Mouse (Mus musculus) intestine, embryonic 15.5 days (tissue): ENCODE data around the gene Pogz. TPM values are rescaled to one million over a fixed set of nuclear protein-coding genes. Genes with fewer than 3 reads are reported as not detected.
"Not testable (repeated sequence)": the region's sequence is repeated elsewhere in the genome, so short reads cannot be mapped to it uniquely, and the experiment has no call there.

ENCODE experiments used
- ATAC-seq: fragments of 200-750 bp; cut with Nextera tagmentation; 2 replicates; pipeline ENCODE4 v1.8.0; 2017; ENCODE audit warnings: moderate TSS enrichment, moderate library complexity
- H3K27ac ChIP-seq: fragments of 300-500 bp; sonication (generic); 2 replicates; pipeline ENCODE4 v1.5.1; 2015; ENCODE audit warnings: mild to moderate bottlenecking, inconsistent platforms
- H3K27me3 ChIP-seq: fragments of 300-500 bp; sonication (generic); replicated peaks from 2 replicates; pipeline ENCODE4 v1.6.1; 2015; ENCODE audit warnings: inconsistent platforms
- H3K36me3 ChIP-seq: fragments of 300-500 bp; sonication (generic); 2 replicates; pipeline ENCODE4 v1.6.1; 2015; ENCODE audit warnings: inconsistent platforms
- H3K4me1 ChIP-seq: fragments of 300-500 bp; sonication (generic); replicated peaks from 2 replicates; pipeline ENCODE4 v1.6.1; 2015; ENCODE audit warnings: inconsistent platforms
- H3K4me2 ChIP-seq: fragments of 300-500 bp; sonication (generic); replicated peaks from 2 replicates; pipeline ENCODE4 v1.6.1; 2015; ENCODE audit warnings: mild to moderate bottlenecking, inconsistent platforms
- H3K4me3 ChIP-seq: fragments of 300-500 bp; sonication (generic); replicated peaks from 2 replicates; pipeline ENCODE4 v1.5.1; 2015; ENCODE audit warnings: inconsistent platforms
- H3K9ac ChIP-seq: fragments of 300-500 bp; sonication (generic); 2 replicates; pipeline ENCODE4 v1.6.1; 2015; ENCODE audit warnings: inconsistent platforms
- H3K9me3 ChIP-seq: fragments of 300-500 bp; sonication (generic); 2 replicates; pipeline ENCODE4 v1.6.1; 2016; ENCODE audit warnings: inconsistent platforms
- WGBS: fragments of 180-500 bp; shearing (Covaris S2); methylation state at CpG from one replicate; pipeline ENCODE4 v1.1.7; 2015; 5-methylcytosine and 5-hydroxymethylcytosine counted together
- polyA plus RNA-seq: library from polyadenylated mRNA; unstranded; fragments of >200 nt; fragmentation: Nextera tagmentation; extraction: Ambion mirVana; gene quantifications from 2 replicates; pipeline ENCODE4 v1.2.1, GENCODE M21; 2015

The Pogz gene
- polyA plus RNA-seq, 1 experiment from 2014 or later: 12.2 TPM

DNA sequence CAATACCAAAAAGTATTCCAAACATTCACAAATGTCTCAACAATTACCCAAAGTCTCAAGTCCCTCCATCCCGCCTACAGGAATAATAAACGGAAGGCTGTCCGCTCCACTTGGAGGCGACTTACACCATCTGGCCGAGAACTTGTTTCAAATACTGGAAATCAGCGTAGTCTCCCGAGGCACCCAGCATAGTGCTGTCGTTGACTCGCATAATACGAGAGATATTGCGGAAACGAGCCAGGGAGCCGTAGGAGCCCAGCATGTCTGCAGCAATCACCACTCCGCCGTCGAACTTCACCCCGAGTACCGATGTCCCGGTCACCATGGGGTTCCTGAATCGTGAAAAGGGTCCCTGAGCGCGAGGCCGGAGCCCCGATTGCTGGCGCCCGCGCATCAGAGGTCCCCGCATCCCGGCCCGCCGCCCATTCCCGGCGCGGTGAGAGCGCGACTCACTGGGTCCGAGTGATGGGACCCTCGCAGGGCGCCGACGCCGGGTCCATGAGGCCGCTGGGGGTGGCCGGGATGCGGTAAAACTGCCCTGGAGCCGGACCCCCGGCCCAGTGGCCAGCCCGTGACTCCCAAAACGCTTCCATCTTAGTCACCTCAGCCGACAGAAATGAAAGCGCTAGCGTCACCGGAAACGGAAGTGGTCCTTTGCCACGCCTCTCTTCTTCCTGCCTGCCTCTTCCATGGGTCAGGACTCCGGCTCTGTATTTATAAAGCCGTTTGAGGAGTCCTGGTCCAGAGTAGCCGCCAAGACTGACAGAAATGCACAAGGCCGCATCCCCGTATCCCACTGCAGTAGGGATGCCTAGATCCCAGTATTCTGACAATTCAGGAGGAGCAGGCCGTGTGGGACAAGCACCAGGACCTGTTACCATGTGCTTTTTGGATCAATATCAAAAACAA, 49.2 kb downstream of the Pogz start, which contains the start of gene Psmb4:
Gene Psmb4 (minus strand): TSS at position 646 of the 909 bp plus-strand sequence.
- Histone ChIP-seq H3K4me3 (peak within 1 kb of the TSS; percentile 93), H3K9me3 (no peaks in the 10 kb centered on the region), H3K4me1 (peaks cover 17% of the 10 kb centered on the region), H3K27ac (peak within 1 kb of the TSS; percentile 68), H3K9ac (peak within 1 kb of the TSS; percentile 85), H3K36me3 (peaks cover 12% of the 10 kb centered on the region), H3K27me3 (no peaks in the 10 kb centered on the region), H3K4me2 (peak within 1 kb of the TSS; percentile 91)
- WGBS: under 1% methylated on average over 61 of the region's 61 CpGs
- ATAC-seq: peak; percentile 91

- ATAC-seq: no peak
- Histone ChIP-seq H3K9ac (no peak overlapping the region), H3K36me3 (peaks cover 6% of the 10 kb centered on the region), H3K9me3 (no peaks in the 10 kb centered on the region), H3K27ac (no peak overlapping the region), H3K4me1 (peaks cover 17% of the 10 kb centered on the region), H3K27me3 (no peaks in the 10 kb centered on the region), H3K4me3 (no peak overlapping the region), H3K4me2 (no peak overlapping the region)
These were observed 51.2 kb downstream of the Pogz start for GRCm38 (mm10) chr3:94888595-94888994.

- Histone ChIP-seq H3K27ac (no peak overlapping the region), H3K27me3 (no peaks in the 10 kb centered on the region), H3K36me3 (no peaks in the 10 kb centered on the region), H3K4me1 (no peaks in the 10 kb centered on the region), H3K4me3 (no peak overlapping the region), H3K4me2 (no peak overlapping the region), H3K9me3 (no peaks in the 10 kb centered on the region), H3K9ac (no peak overlapping the region)
- ATAC-seq: no peak
- 67% methylated on average over 3 of the region's 3 CpGs for WGBS
These were observed 56.7 kb downstream of the Pogz start for GRCm38 (mm10) chr3:94894076-94894475.

DNA sequence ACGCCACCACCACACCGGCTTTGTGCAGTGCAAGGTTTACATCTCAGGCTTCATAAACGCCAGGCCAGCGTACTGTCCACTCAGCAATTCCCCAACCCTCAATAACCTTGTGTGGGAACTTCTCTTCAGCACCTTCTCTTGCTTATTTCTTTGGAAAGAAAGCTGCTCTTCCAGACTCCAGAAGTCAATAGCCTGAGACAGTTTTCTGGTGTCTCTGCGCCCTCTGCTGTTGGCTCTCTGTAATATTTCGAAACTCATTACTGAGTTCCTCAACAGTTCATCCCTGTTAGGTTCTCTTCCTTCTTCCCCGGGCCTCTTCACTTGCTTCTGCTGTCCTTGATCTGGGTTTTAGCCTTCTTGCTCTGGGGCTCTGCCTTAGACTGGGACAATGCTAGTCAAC, 65.4 kb downstream of the Pogz start:
- no peaks in the 10 kb centered on the region for H3K27me3 ChIP-seq
- H3K9me3 ChIP-seq: no peaks in the 10 kb centered on the region
- ATAC-seq: 0 out of 2 replicates have a peak, but pooled peaks have one; percentile 34
- no peak overlapping the region for H3K4me2 ChIP-seq
- H3K27ac ChIP-seq: no peak overlapping the region
- H3K36me3 ChIP-seq: no peaks in the 10 kb centered on the region
- H3K4me3 ChIP-seq: no peak overlapping the region
- H3K4me1 ChIP-seq: no peaks in the 10 kb centered on the region; the same call in 1 of the 2 replicates
- 0 out of 2 replicates have a peak overlapping the region, but pooled peaks have one; percentile 6 for H3K9ac ChIP-seq
- WGBS: 16% methylated on average over 7 of the region's 7 CpGs

DNA sequence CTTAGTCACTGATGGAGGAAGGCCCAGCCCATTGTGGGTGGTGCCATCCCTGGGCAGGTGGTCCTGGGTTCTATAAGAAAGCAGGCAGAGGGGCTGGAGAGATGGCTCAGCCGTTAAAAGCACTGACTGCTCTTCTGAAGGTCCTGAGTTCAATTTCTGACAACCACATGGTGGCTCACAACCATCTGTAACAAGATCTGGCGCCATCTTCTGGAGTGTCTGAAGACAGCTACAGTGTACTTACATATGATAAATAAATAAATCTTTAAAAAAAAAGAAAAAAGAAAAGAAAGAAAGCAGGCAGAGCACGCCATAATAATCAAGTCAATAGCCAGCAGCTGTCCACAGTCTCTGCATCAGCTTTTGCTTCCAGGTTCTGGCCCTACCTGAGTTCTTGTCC, 67.4 kb downstream of the Pogz start:
- not testable (repeated sequence) for H3K36me3 ChIP-seq, H3K27me3 ChIP-seq, H3K27ac ChIP-seq, H3K4me3 ChIP-seq, ATAC-seq, H3K9me3 ChIP-seq, H3K9ac ChIP-seq, H3K4me2 ChIP-seq, H3K4me1 ChIP-seq
- 66% methylated on average over 3 of the region's 3 CpGs for WGBS

DNA sequence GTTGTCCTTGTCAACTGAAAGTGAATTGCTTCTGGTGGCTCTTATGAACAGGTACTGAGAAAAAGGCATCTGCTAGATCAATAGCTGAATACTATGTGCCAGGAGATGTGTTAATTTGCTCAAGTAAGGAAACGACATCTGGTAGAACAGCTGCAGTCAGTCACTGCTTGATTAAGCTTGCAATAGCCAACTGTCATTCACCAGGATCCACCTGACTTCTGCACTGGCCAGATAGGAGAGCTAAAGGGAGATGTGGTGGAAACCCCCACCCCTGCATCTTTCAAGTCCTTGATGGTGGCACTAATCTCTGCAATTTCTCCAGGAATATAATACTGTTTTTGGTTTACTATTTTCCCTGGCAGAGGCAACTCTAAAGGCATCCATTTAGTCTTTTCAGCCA, 69.1 kb downstream of the Pogz start:
- Histone ChIP-seq H3K27ac (no peak overlapping the region), H3K27me3 (no peaks in the 10 kb centered on the region), H3K4me3 (no peak overlapping the region), H3K9me3 (no peaks in the 10 kb centered on the region), H3K9ac (no peak overlapping the region), H3K36me3 (no peaks in the 10 kb centered on the region), H3K4me1 (no peaks in the 10 kb centered on the region; the same call in 1 of the 2 replicates), H3K4me2 (no peak overlapping the region)
- ATAC-seq: no peak
- WGBS: 58% methylated on average over 1 of the region's 1 CpGs

DNA sequence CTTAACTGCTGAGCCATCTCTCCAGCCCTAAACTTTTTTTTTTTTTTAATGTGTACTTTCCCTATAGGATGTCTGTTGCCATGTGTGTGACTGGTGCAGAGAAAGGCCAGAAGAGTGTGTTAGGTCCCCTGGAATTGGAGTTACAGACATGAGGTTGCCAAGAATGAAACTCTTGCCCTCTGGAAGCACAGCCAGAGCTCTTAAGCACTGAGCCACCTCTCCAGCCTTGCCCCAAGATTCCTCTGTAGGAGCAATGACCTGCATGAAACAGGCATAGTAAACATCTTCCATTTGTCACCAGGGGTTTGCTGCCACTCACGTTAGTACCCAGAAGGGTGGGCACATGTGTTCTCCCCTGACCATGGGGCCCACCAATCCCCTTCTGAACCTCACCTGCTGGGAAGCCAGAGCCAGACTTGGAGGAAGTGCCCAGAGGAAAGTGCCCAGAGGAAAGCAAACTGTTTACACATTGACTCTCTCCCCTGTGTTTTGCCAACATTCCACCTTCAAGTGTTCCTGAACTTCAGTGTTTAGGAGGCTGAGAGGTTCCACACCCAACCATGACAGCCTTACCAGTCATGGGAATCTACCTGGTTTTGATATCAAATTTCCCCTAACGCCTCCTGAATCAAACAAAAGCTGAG, 73.8 kb downstream of the Pogz start:
- 0 out of 2 replicates have a peak, but pooled peaks cover 3% of the 10 kb centered on the region for H3K4me1 ChIP-seq
- no peak overlapping the region for H3K9ac ChIP-seq
- no peaks in the 10 kb centered on the region for H3K9me3 ChIP-seq
- H3K4me3 ChIP-seq: no peak overlapping the region
- no peaks in the 10 kb centered on the region for H3K36me3 ChIP-seq
- H3K27me3 ChIP-seq: no peaks in the 10 kb centered on the region
- ATAC-seq: no peak
- WGBS: 64% methylated on average over 2 of the region's 2 CpGs
- H3K4me2 ChIP-seq: no peak overlapping the region
- no peak overlapping the region for H3K27ac ChIP-seq

DNA sequence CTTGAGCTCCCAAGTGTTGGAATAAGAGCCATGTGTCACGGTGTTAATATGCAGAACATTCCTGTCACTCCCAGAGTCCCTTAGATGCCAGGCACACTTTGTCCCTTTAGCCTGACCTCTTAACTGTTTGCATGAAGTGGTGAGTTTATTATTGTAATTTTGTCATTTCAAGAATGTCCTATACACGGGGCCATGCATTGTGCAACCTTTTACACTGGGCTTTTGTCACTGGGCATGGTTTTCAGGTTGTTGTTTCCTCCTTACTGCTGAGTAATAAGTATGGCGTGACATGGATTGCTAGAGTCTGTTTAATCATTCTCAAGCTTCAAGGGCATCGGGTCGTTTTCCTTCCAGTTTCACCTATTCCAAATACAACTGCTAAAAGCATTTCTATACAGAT, 76.4 kb downstream of the Pogz start:
- H3K9ac ChIP-seq: no peak overlapping the region
- ATAC-seq: peak; percentile 92
- H3K4me1 ChIP-seq: peaks cover 9% of the 10 kb centered on the region; the same call in 1 of the 2 replicates
- no peak overlapping the region for H3K4me3 ChIP-seq
- no peaks in the 10 kb centered on the region for H3K27me3 ChIP-seq
- H3K9me3 ChIP-seq: no peaks in the 10 kb centered on the region
- H3K27ac ChIP-seq: peak overlapping the region; percentile 77
- no peaks in the 10 kb centered on the region for H3K36me3 ChIP-seq
- 40% methylated on average over 5 of the region's 5 CpGs for WGBS
- no peak overlapping the region for H3K4me2 ChIP-seq

GRCm38 (mm10) chr3:94915903-94916741, 78.8 kb downstream of the Pogz start:
- Histone ChIP-seq H3K36me3 (no peaks in the 10 kb centered on the region), H3K27ac (no peak overlapping the region), H3K4me1 (peaks cover 9% of the 10 kb centered on the region; the same call in 1 of the 2 replicates), H3K9ac (no peak overlapping the region), H3K4me2 (no peak overlapping the region), H3K4me3 (no peak overlapping the region), H3K27me3 (no peaks in the 10 kb centered on the region), H3K9me3 (no peaks in the 10 kb centered on the region)
- 89% methylated on average over 7 of the region's 7 CpGs for WGBS
- no peak for ATAC-seq

DNA sequence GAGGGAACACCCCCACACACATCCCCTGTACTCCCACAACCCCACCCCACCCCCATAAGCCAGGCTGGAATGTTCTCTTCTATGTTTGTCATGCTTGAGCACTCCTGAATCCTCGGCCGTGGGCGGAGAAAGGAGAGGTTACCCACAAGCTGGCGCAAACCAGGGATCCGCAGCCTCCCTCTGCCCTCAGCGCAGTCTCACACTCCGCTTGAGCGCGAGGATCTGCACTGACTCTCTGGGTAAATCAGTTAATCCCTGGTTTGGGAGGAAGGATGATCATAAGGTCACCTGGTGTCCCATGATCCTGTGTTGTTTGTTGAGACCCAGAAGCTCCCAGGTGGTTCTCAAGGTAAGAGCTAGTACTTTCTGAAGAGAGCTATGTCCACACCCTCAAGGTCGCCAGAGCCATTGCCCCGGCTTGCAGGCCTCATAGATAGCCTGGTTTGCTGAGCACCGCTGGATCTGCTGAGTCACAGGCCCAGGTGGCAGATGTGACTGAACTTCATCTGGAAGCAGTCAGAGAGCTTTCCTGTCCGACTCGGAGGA, 80.5 kb downstream of the Pogz start:
- peak; percentile 47 for ATAC-seq
- Histone ChIP-seq H3K4me1 (peaks cover 9% of the 10 kb centered on the region; the same call in 1 of the 2 replicates), H3K27me3 (no peaks in the 10 kb centered on the region), H3K4me2 (no peak overlapping the region), H3K9me3 (no peaks in the 10 kb centered on the region), H3K36me3 (no peaks in the 10 kb centered on the region), H3K27ac (peak overlapping the region; percentile 6; the same call in 1 of the 2 replicates), H3K9ac (no peak overlapping the region), H3K4me3 (no peak overlapping the region)
- 58% methylated on average over 14 of the region's 14 CpGs for WGBS

GRCm38 (mm10) chr3:94918845-94919244, 81.5 kb downstream of the Pogz start:
- Histone ChIP-seq H3K27ac (no peak overlapping the region), H3K9ac (no peak overlapping the region), H3K36me3 (no peaks in the 10 kb centered on the region), H3K9me3 (no peaks in the 10 kb centered on the region), H3K4me1 (peaks cover 9% of the 10 kb centered on the region; the same call in 1 of the 2 replicates), H3K4me3 (no peak overlapping the region), H3K4me2 (no peak overlapping the region), H3K27me3 (no peaks in the 10 kb centered on the region)
- WGBS: 61% methylated on average over 4 of the region's 4 CpGs
- peak; percentile 34; the same call in 1 of the 2 replicates for ATAC-seq
